Mouse (Mus musculus) hindbrain, postnatal 0 days (tissue): ENCODE data around the gene Hist1h2aa. TPM values are rescaled to one million over a fixed set of nuclear protein-coding genes. Genes with fewer than 3 reads are reported as not detected.

ENCODE experiments used
- ATAC-seq: fragments of 200-750 bp; cut with Nextera tagmentation; 2 replicates; pipeline ENCODE4 v1.8.0; 2017; ENCODE audit warnings: mild to moderate bottlenecking, moderate TSS enrichment, moderate library complexity
- DNase-seq: peaks from one replicate; pipeline ENCODE4 v3.0.0-alpha.2; 2015; ENCODE audit warnings: low spot score
- H3K27ac ChIP-seq: fragments of 300-500 bp; sonication (generic); 2 replicates; pipeline ENCODE4 v1.5.1; 2014; ENCODE audit warnings: mild to moderate bottlenecking
- H3K27me3 ChIP-seq: fragments of 300-500 bp; sonication (generic); 2 replicates; pipeline ENCODE4 v1.6.1; 2014; ENCODE audit warnings: low read length, mixed read lengths; ENCODE audit not compliant: insufficient read depth
- H3K36me3 ChIP-seq: fragments of 300-500 bp; sonication (generic); 2 replicates; pipeline ENCODE4 v1.6.1; 2014; ENCODE audit warnings: low read length, mixed read lengths; ENCODE audit not compliant: insufficient read depth
- H3K4me1 ChIP-seq: fragments of 300-500 bp; sonication (generic); 2 replicates; pipeline ENCODE4 v1.6.1; 2014; ENCODE audit warnings: antibody characterized with exemption, low read length, mixed read lengths; ENCODE audit not compliant: insufficient read depth
- H3K4me2 ChIP-seq: fragments of 300-500 bp; sonication (generic); 2 replicates; pipeline ENCODE4 v1.6.1; 2014; ENCODE audit warnings: low read depth, mild to moderate bottlenecking, low read length, moderate library complexity, mixed read lengths
- H3K4me3 ChIP-seq: fragments of 300-500 bp; sonication (generic); 2 replicates; pipeline ENCODE4 v1.5.1; 2014; ENCODE audit warnings: low read length
- H3K9ac ChIP-seq: fragments of 300-500 bp; sonication (generic); replicated peaks from 2 replicates; pipeline ENCODE4 v1.6.1; 2014; ENCODE audit warnings: mild to moderate bottlenecking, low read length, moderate library complexity, mixed read lengths
- H3K9me3 ChIP-seq: fragments of 300-500 bp; sonication (generic); 2 replicates; pipeline ENCODE4 v1.6.1; 2016; ENCODE audit warnings: low read length, mixed read lengths
- CTCF ChIP-seq: IDR thresholded peaks from 2 replicates; pipeline ENCODE4 v1.5.1; 2016; ENCODE audit warnings: antibody characterized with exemption, control low read depth, low read depth
- WGBS: fragments of 180-500 bp; shearing (Covaris S2); extraction: QIAGEN DNeasy Blood & Tissue Kit; methylation state at CpG from one replicate; pipeline ENCODE4 v1.1.7; 2014; 5-methylcytosine and 5-hydroxymethylcytosine counted together
- polyA plus RNA-seq: library from polyadenylated mRNA; unstranded; fragments of >200 nt; fragmentation: Nextera tagmentation; extraction: Ambion mirVana; gene quantifications from 2 replicates; pipeline ENCODE4 v1.2.1, GENCODE M21; 2015
- total RNA-seq: library from RNA; depleted of rRNA; stranded (reverse); fragments of >200 nt; gene quantifications from 2 replicates; pipeline ENCODE4 v1.2.3, GENCODE M21; 2014; rRNA removed

Hist1h2aa gene
- total RNA-seq (not detected in 2 replicates), polyA plus RNA-seq (not detected in 2 replicates)

GRCm38 (mm10) chr13:23934211-23934520 lies at the start of gene Hist1h2aa:
Gene Hist1h2aa, plus strand, starts transcription at chr13:23934462.
- Histone ChIP-seq H3K36me3 (no peaks in the 10 kb centered on the region), H3K4me3 (no peak within 1 kb of the TSS), H3K4me2 (no peak within 1 kb of the TSS), H3K9me3 (no peaks in the 10 kb centered on the region), H3K27me3 (no peaks in the 10 kb centered on the region), H3K9ac (no peak within 1 kb of the TSS), H3K4me1 (no peaks in the 10 kb centered on the region), H3K27ac (no peak within 1 kb of the TSS)
- WGBS = 94% methylated on average over 10 of the region's 10 CpGs
- TF ChIP-seq CTCF = no peak
- DNase-seq = no peak
- ATAC-seq = no peak

DNA sequence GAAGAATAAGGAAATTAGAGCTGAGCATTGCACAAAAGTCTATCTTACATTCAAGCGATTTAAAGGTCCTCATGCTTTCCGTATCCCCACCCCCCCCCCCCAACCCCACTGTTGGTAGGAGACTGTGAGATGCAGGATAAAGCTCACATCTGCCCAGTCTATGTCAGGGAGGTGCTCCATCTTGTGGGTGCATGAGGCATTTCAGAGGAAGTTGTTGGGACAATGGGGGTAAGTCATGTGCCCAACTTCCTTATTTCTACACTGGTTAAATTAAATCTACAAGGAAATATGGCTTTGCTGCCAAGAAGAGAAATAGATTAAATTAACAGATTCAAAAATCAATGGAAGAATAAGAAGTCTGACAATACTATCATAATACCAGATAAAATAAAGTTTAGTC lies 48.7 kb upstream of the Hist1h2aa start:
- no peaks in the 10 kb centered on the region for H3K4me1 ChIP-seq
- H3K4me2 ChIP-seq = no peak overlapping the region
- DNase-seq (peak; percentile 30), ATAC-seq (no peak)
- peak; percentile 61 for TF ChIP-seq CTCF
- H3K36me3 ChIP-seq = no peaks in the 10 kb centered on the region
- no peak overlapping the region for H3K4me3 ChIP-seq
- WGBS = 30% methylated on average over 2 of the region's 2 CpGs
- H3K9ac ChIP-seq = no peak overlapping the region
- H3K9me3 ChIP-seq = no peaks in the 10 kb centered on the region
- no peaks in the 10 kb centered on the region for H3K27me3 ChIP-seq
- H3K27ac ChIP-seq = no peak overlapping the region

DNA sequence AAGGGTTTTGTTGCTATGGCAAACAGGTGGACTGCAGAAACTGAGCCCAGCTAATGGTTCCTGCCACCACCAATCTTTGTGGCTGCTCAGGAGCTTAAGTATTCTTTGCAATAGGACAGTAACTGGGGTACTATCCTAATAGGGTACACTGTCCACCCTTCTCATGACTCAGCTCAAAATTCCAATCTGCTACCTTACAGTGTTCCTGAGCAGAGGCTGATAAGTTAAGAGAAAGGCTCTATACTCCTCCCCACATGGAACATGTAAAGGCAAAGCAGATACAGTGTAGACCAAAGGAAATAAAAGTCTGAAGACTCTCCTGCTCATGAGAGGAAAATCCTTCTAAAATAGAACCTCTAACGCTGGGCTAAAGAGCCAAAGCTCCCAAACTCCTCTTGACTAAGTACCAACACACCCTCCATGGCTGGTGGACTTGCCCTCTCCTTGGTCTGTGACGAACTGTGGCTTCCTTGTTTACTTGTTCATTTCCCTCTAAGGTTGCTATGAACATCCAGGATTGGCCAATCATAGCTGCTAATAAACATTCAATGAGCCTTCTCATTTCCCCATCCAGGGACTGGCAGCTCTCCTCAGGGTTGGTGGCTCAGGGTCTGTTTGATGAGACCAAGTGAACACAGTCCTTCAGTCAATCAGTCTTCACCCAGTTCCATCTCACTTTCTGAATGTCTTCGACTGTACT lies 47.1 kb upstream of the Hist1h2aa start:
- Histone ChIP-seq H3K4me3 (no peak overlapping the region), H3K27ac (no peak overlapping the region), H3K4me2 (no peak overlapping the region), H3K9me3 (no peaks in the 10 kb centered on the region), H3K36me3 (no peaks in the 10 kb centered on the region), H3K27me3 (no peaks in the 10 kb centered on the region), H3K9ac (no peak overlapping the region), H3K4me1 (no peaks in the 10 kb centered on the region)
- no peak for TF ChIP-seq CTCF
- 86% methylated on average over 3 of the region's 3 CpGs for WGBS
- DNase-seq (no peak), ATAC-seq (no peak)

DNA sequence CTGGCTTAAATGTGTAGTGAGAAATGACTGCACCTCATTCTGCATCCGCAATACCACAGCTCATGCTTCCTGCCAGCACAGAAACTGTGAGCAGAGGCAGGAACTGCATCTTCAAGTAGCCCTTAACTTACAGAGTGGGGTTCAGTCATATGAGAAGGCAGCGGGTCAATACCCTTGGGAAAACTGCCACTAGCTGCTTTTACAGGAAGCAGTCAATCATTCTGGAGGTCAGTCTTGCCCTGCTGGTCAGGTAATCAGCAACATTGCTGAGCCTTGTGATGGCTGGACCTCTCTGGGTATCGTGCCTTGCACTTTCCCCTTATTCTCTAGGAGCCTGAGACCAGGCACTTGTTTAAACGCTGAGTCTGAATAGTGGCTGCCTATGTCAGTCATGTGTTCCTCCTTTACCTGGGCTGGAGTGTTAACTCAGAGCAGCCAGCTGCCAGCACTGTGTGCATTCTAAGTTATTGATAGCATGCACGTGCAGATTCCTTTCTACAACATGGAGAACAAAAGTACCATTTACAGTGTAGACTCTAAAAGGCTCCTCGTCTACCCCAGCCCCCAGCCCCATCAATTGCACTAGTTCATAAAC lies 45.2 kb upstream of the Hist1h2aa start:
- Histone ChIP-seq H3K4me3 (no peak overlapping the region), H3K4me2 (no peak overlapping the region), H3K27ac (no peak overlapping the region), H3K27me3 (no peaks in the 10 kb centered on the region), H3K9me3 (no peaks in the 10 kb centered on the region), H3K36me3 (no peaks in the 10 kb centered on the region), H3K9ac (no peak overlapping the region), H3K4me1 (no peaks in the 10 kb centered on the region)
- TF ChIP-seq CTCF = no peak
- ATAC-seq (no peak), DNase-seq (no peak)
- WGBS = 74% methylated on average over 6 of the region's 6 CpGs

DNA sequence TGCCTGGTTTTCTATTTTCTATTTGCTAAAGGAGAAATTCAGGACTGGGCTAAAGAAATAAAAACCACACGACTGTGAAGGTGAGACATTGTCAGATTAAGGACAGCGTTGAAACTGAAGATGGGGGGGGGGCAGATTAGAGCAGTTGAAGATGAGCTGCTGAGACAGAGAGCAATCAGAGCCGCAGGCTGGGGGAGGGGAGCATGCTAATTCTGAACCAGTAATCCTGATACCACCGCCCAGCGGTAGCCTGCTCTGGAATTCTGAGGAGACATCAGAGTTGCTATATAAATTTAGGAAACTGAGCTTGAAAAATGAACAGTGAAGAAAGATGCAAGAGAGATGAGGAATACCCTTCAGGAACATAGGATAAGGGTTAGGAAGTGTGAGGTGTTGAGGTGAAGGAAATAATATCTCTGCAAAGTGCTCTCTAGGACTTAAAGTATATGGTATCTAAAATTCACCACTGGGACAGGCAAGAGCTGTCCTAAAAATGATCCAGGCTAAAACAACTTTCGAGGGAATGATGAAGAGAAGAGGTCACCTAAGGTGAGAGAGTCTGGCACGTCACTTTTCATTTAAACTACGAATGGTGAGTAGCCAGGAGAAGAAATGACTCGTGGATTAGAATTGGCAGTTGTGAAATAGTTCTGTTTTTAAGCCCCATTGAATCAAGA lies 41.5 kb upstream of the Hist1h2aa start:
- Histone ChIP-seq H3K9ac (no peak overlapping the region), H3K36me3 (no peaks in the 10 kb centered on the region), H3K9me3 (no peaks in the 10 kb centered on the region), H3K4me3 (no peak overlapping the region), H3K4me1 (no peaks in the 10 kb centered on the region), H3K27me3 (no peaks in the 10 kb centered on the region), H3K27ac (no peak overlapping the region), H3K4me2 (no peak overlapping the region)
- no peak for TF ChIP-seq CTCF
- DNase-seq (no peak), ATAC-seq (no peak)
- WGBS = 22% methylated on average over 9 of the region's 9 CpGs

- no peak overlapping the region for H3K4me3 ChIP-seq
- H3K4me1 ChIP-seq = no peaks in the 10 kb centered on the region
- H3K36me3 ChIP-seq = no peaks in the 10 kb centered on the region
- ATAC-seq = 0 out of 2 replicates have a peak, but pooled peaks have one; percentile 15
- H3K27me3 ChIP-seq = no peaks in the 10 kb centered on the region
- no peak overlapping the region for H3K9ac ChIP-seq
- no peak for DNase-seq
- TF ChIP-seq CTCF = no peak
- 21% methylated on average over 4 of the region's 4 CpGs for WGBS
- H3K4me2 ChIP-seq = no peak overlapping the region
- H3K27ac ChIP-seq = no peak overlapping the region
- no peaks in the 10 kb centered on the region for H3K9me3 ChIP-seq
Observed at GRCm38 (mm10) chr13:23893269-23893593, 41.0 kb upstream of the Hist1h2aa start.

DNA sequence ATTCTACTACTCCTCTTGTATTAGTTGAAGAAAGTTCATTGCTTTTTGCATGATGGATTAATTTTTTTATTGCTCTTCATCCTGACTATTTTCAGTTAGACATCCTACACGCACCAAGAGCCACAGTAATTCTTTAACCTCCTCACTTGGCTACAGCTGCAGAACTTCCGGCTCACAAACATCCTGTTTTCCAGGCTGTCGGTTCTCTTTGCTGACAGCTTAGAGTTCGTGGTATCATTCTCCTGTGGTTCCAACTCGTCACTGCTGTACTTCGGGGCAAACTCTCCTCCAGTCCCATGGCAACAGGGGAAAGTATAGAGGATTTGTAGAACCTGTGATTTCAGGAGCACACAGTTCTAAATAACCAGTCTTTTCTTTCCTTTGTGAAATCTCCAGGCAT lies 36.0 kb upstream of the Hist1h2aa start:
- Histone ChIP-seq H3K27me3 (no peaks in the 10 kb centered on the region), H3K9me3 (no peaks in the 10 kb centered on the region), H3K4me3 (no peak overlapping the region), H3K9ac (no peak overlapping the region), H3K4me1 (no peaks in the 10 kb centered on the region), H3K36me3 (no peaks in the 10 kb centered on the region), H3K4me2 (no peak overlapping the region), H3K27ac (no peak overlapping the region)
- ATAC-seq = no peak
- WGBS = 27% methylated on average over 6 of the region's 6 CpGs
- TF ChIP-seq CTCF = no peak
- no peak for DNase-seq
